Mouse (Mus musculus) duodenum, adult 2 months (tissue): ENCODE measurements around the gene 1810065E05Rik. TPM values are rescaled to one million over a fixed set of nuclear protein-coding genes. Genes with fewer than 3 reads are reported as not detected.

Experiments used
- polyA plus RNA-seq: library from polyadenylated mRNA; depleted of rRNA; stranded (reverse); fragments of >200 nt; gene quantifications from 2 replicates; pipeline ENCODE4 v1.2.3, GENCODE M21; 2012; ENCODE audit warnings: low replicate concordance; rRNA removed

Gene 1810065E05Rik
- polyA plus RNA-seq: 0.90 TPM in 1 of 2 replicates, not detected in the other

GRCm38 (mm10) chr11:58420815-58421214 is at the start of gene 1810065E05Rik:
Gene 1810065E05Rik, plus strand, starts transcription at chr11:58421111.

GRCm38 (mm10) chr11:58378763-58379278 is 42.1 kb upstream of the 1810065E05Rik start, which contains the start of gene Lypd8:
Gene Lypd8, plus strand, starts transcription at chr11:58379043.

GRCm38 (mm10) chr11:58432259-58432658 is 11.3 kb downstream of the 1810065E05Rik start, which contains the start of gene Gm12253:
Gene Gm12253, plus strand, starts transcription at chr11:58432559.

DNA sequence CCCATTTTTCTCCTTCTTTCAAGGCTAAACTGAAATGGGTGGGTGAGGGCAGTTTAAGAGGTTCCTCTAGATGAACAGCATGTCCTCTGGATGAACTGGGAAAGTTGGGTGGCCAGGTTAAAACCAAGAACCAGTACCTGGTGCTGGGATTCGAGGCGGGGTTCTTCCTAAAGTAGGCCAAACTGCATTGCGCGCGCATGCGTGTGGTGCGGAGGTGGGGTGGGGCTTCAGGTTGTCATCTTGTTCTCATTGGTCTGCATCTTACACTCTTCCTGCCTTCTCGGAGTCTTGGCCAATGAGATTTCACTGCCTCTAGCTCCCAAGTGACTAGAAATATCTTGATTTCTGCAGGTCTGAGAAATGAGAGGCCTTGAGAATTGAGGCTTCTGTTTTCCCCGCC is 31.8 kb downstream of the 1810065E05Rik start, which contains the start of gene Lypd9:
TSS of gene Lypd9 (minus strand) at position 165 of the 400 bp plus-strand sequence.

DNA sequence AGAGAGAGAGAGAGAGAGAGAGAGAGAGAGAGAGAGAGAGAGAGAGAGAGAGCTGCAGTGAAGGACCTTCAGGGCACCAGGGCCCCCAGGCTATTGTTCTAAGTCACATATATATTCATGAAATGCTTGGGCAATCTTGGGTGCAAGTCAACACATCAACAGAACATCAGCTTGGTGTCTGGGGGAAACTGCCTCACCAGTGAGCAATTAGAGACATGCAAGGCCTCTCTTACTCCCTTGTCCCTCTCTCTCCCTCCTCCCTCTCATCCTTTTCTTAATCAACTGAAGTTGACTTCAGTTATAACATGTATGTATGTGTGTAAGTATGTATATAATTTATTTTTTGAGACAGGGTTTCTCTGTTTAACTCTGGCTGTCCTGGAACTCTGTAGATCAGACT is 41.3 kb downstream of the 1810065E05Rik start, which contains the start of gene Olfr30:
TSS of gene Olfr30 (minus strand) at position 101 of the 400 bp plus-strand sequence.

Other genes starting within 250 kb of the 1810065E05Rik start
- 14.3 and 34.9 TPM in 2 replicates for gene Mrpl22, start 249.4 kb upstream of the 1810065E05Rik start, polyA plus RNA-seq
- gene Igtp, start 221.6 kb upstream of the 1810065E05Rik start, polyA plus RNA-seq: 7.0 and 18.1 TPM in 2 replicates
- gene Irgm2, start 221.5 kb upstream of the 1810065E05Rik start, polyA plus RNA-seq: 4.8 and 9.8 TPM in 2 replicates
- 0.23 and 0.36 TPM in 2 replicates for gene 4930438A08Rik, start 146.3 kb upstream of the 1810065E05Rik start, polyA plus RNA-seq
- gene Zfp692, start 114.0 kb upstream of the 1810065E05Rik start, polyA plus RNA-seq: 16.8 and 30.1 TPM in 2 replicates
- 15.2 and 25.8 TPM in 2 replicates for gene Zfp672, start 90.8 kb upstream of the 1810065E05Rik start, polyA plus RNA-seq
- 24.8 and 27.7 TPM in 2 replicates for gene Sh3bp5l, start 90.4 kb upstream of the 1810065E05Rik start, polyA plus RNA-seq
- gene Lypd8, start 42.1 kb upstream of the 1810065E05Rik start, polyA plus RNA-seq: 2,190 and 2,729 TPM in 2 replicates
- not detected in 2 replicates for gene Gm12253, start 11.4 kb downstream of the 1810065E05Rik start, polyA plus RNA-seq
- not detected in 2 replicates for gene Lypd9, start 31.8 kb downstream of the 1810065E05Rik start, polyA plus RNA-seq
- not detected in 2 replicates for gene Olfr30, start 41.2 kb downstream of the 1810065E05Rik start, polyA plus RNA-seq
- not detected in 2 replicates for gene Olfr332, start 71.4 kb downstream of the 1810065E05Rik start, polyA plus RNA-seq
- gene Olfr331, start 81.5 kb downstream of the 1810065E05Rik start, polyA plus RNA-seq: not detected in 2 replicates
- gene Olfr330, start 113.7 kb downstream of the 1810065E05Rik start, polyA plus RNA-seq: not detected in 2 replicates
- not detected in 2 replicates for gene Olfr329-ps, start 125.3 kb downstream of the 1810065E05Rik start, polyA plus RNA-seq
- not detected in 2 replicates for gene Olfr328, start 134.5 kb downstream of the 1810065E05Rik start, polyA plus RNA-seq
- not detected in 2 replicates for gene Olfr224, start 149.4 kb downstream of the 1810065E05Rik start, polyA plus RNA-seq
- gene Olfr325, start 156.6 kb downstream of the 1810065E05Rik start, polyA plus RNA-seq: not detected in 2 replicates
- not detected in 2 replicates for gene Olfr324, start 174.0 kb downstream of the 1810065E05Rik start, polyA plus RNA-seq
- gene 2210407C18Rik, start 195.0 kb downstream of the 1810065E05Rik start, polyA plus RNA-seq: 22.8 and 126 TPM in 2 replicates
- 0.78 TPM in 1 of 2 replicates, not detected in the other for gene Olfr323, start 209.4 kb downstream of the 1810065E05Rik start, polyA plus RNA-seq
- gene Trim58, start 219.4 kb downstream of the 1810065E05Rik start, polyA plus RNA-seq: 0.06 TPM in 1 of 2 replicates, not detected in the other
- not detected in 2 replicates for gene Olfr322, start 237.7 kb downstream of the 1810065E05Rik start, polyA plus RNA-seq